Mouse (Mus musculus) kidney, adult 2 months (tissue): ENCODE data around the gene Bckdk.
"Not testable (repeated sequence)": the region's sequence is repeated elsewhere in the genome, so short reads cannot be mapped to it uniquely, and the experiment has no call there.

Experiments
- CTCF ChIP-seq: fragments of 200-500 bp; conservative IDR thresholded peaks from 2 replicates; pipeline ENCODE4 v1.5.1; 2011; ENCODE audit warnings: low read depth, mild to moderate bottlenecking, control low read depth, low read length, moderate library complexity, mixed read lengths; ENCODE audit not compliant: insufficient read depth, insufficient read length
- POLR2A ChIP-seq: fragments of 200-500 bp; IDR thresholded peaks from one replicate; pipeline ENCODE4 v1.6.1; 2011; ENCODE audit warnings: low read depth, low read length, control low read depth

- not testable (repeated sequence) for TF ChIP-seq CTCF, POLR2A
These were observed 8.0 kb upstream of the Bckdk start for GRCm38 (mm10) chr7:127895891-127896290.
